Mouse (Mus musculus) hindbrain, postnatal 0 days (tissue): Measurements from ENCODE around the gene Meis1. TPM values are rescaled to one million over a fixed set of nuclear protein-coding genes. Genes with fewer than 3 reads are reported as not detected.

Experiments
- ATAC-seq: fragments of 200-750 bp; cut with Nextera tagmentation; 2 replicates; pipeline ENCODE4 v1.8.0; 2017; ENCODE audit warnings: mild to moderate bottlenecking, moderate TSS enrichment, moderate library complexity
- DNase-seq: peaks from one replicate; pipeline ENCODE4 v3.0.0-alpha.2; 2015; ENCODE audit warnings: low spot score
- H3K27ac ChIP-seq: fragments of 300-500 bp; sonication (generic); 2 replicates; pipeline ENCODE4 v1.5.1; 2014; ENCODE audit warnings: mild to moderate bottlenecking
- H3K27me3 ChIP-seq: fragments of 300-500 bp; sonication (generic); 2 replicates; pipeline ENCODE4 v1.6.1; 2014; ENCODE audit warnings: low read length, mixed read lengths; ENCODE audit not compliant: insufficient read depth
- H3K36me3 ChIP-seq: fragments of 300-500 bp; sonication (generic); 2 replicates; pipeline ENCODE4 v1.6.1; 2014; ENCODE audit warnings: low read length, mixed read lengths; ENCODE audit not compliant: insufficient read depth
- H3K4me1 ChIP-seq: fragments of 300-500 bp; sonication (generic); 2 replicates; pipeline ENCODE4 v1.6.1; 2014; ENCODE audit warnings: antibody characterized with exemption, low read length, mixed read lengths; ENCODE audit not compliant: insufficient read depth
- H3K4me2 ChIP-seq: fragments of 300-500 bp; sonication (generic); 2 replicates; pipeline ENCODE4 v1.6.1; 2014; ENCODE audit warnings: low read depth, mild to moderate bottlenecking, low read length, moderate library complexity, mixed read lengths
- H3K4me3 ChIP-seq: fragments of 300-500 bp; sonication (generic); 2 replicates; pipeline ENCODE4 v1.5.1; 2014; ENCODE audit warnings: low read length
- H3K9ac ChIP-seq: fragments of 300-500 bp; sonication (generic); replicated peaks from 2 replicates; pipeline ENCODE4 v1.6.1; 2014; ENCODE audit warnings: mild to moderate bottlenecking, low read length, moderate library complexity, mixed read lengths
- H3K9me3 ChIP-seq: fragments of 300-500 bp; sonication (generic); 2 replicates; pipeline ENCODE4 v1.6.1; 2016; ENCODE audit warnings: low read length, mixed read lengths
- CTCF ChIP-seq: IDR thresholded peaks from 2 replicates; pipeline ENCODE4 v1.5.1; 2016; ENCODE audit warnings: antibody characterized with exemption, control low read depth, low read depth
- WGBS: fragments of 180-500 bp; shearing (Covaris S2); extraction: QIAGEN DNeasy Blood & Tissue Kit; methylation state at CpG from one replicate; pipeline ENCODE4 v1.1.7; 2014; 5-methylcytosine and 5-hydroxymethylcytosine counted together
- polyA plus RNA-seq: library from polyadenylated mRNA; unstranded; fragments of >200 nt; fragmentation: Nextera tagmentation; extraction: Ambion mirVana; gene quantifications from 2 replicates; pipeline ENCODE4 v1.2.1, GENCODE M21; 2015
- total RNA-seq: library from RNA; depleted of rRNA; stranded (reverse); fragments of >200 nt; gene quantifications from 2 replicates; pipeline ENCODE4 v1.2.3, GENCODE M21; 2014

The Meis1 gene
- total and polyA plus RNA-seq, 2 experiments from 2014 or later: 99.4 to 112 TPM

GRCm38 (mm10) chr11:18954852-18955251 is 63.9 kb downstream of the Meis1 start:
- DNase-seq (no peak), ATAC-seq (no peak)
- 0 out of 2 replicates have a peak, but pooled peaks cover 3% of the 10 kb centered on the region for H3K4me1 ChIP-seq
- no peaks in the 10 kb centered on the region for H3K27me3 ChIP-seq
- no peak overlapping the region for H3K27ac ChIP-seq
- no peaks in the 10 kb centered on the region for H3K9me3 ChIP-seq
- TF ChIP-seq CTCF: no peak
- H3K36me3 ChIP-seq: no peaks in the 10 kb centered on the region; the same call in 1 of the 2 replicates
- H3K4me2 ChIP-seq: no peak overlapping the region
- no peak overlapping the region for H3K4me3 ChIP-seq
- H3K9ac ChIP-seq: no peak overlapping the region
- 76% methylated on average over 2 of the region's 2 CpGs for WGBS

DNA sequence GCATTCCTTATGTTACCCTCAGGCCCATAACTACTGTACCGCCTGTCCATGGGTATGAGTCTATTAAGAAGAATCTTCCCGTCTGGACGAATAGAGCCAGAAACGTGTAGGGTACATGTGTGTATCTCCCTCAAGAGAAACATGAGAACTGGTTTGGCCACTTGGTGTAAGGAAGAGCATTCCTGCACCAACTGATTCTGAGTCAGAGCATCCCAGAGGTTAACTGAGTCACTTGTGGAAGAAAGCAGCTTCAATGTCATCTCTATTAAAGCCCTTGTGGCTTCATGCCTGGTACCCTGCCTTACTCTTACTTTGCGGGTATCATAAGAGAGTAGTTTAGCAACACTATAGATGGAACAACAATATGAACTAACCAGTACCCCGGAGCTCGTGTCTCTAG is 64.9 kb downstream of the Meis1 start:
- DNase-seq (no peak), ATAC-seq (no peak)
- TF ChIP-seq CTCF: no peak
- no peak overlapping the region for H3K9ac ChIP-seq
- H3K4me1 ChIP-seq: 0 out of 2 replicates have a peak, but pooled peaks cover 3% of the 10 kb centered on the region
- no peak overlapping the region for H3K4me2 ChIP-seq
- WGBS: 87% methylated on average over 7 of the region's 7 CpGs
- no peak overlapping the region for H3K4me3 ChIP-seq
- no peaks in the 10 kb centered on the region for H3K27me3 ChIP-seq
- H3K9me3 ChIP-seq: no peaks in the 10 kb centered on the region
- H3K27ac ChIP-seq: no peak overlapping the region
- H3K36me3 ChIP-seq: no peaks in the 10 kb centered on the region

- Histone ChIP-seq H3K9me3 (no peaks in the 10 kb centered on the region), H3K4me2 (no peak overlapping the region), H3K27me3 (no peaks in the 10 kb centered on the region), H3K9ac (no peak overlapping the region), H3K4me3 (no peak overlapping the region), H3K36me3 (no peaks in the 10 kb centered on the region), H3K4me1 (no peaks in the 10 kb centered on the region), H3K27ac (no peak overlapping the region)
- ATAC-seq: no peak
- no peak for TF ChIP-seq CTCF
- no peak for DNase-seq
- 74% methylated on average over 13 of the region's 13 CpGs for WGBS
Measured at GRCm38 (mm10) chr11:18948600-18949295, 70.0 kb downstream of the Meis1 start.

GRCm38 (mm10) chr11:18947434-18947833 is 71.4 kb downstream of the Meis1 start:
- WGBS: 78% methylated on average over 3 of the region's 3 CpGs
- TF ChIP-seq CTCF: no peak

GRCm38 (mm10) chr11:18945778-18946177 is 73.0 kb downstream of the Meis1 start:
- Histone ChIP-seq H3K9ac (no peak overlapping the region), H3K36me3 (no peaks in the 10 kb centered on the region), H3K4me2 (no peak overlapping the region), H3K4me1 (0 out of 2 replicates have a peak, but pooled peaks cover 4% of the 10 kb centered on the region), H3K9me3 (no peaks in the 10 kb centered on the region), H3K4me3 (no peak overlapping the region), H3K27ac (peak overlapping the region; percentile 61; the same call in 1 of the 2 replicates), H3K27me3 (no peaks in the 10 kb centered on the region)
- ATAC-seq: no peak
- WGBS: 58% methylated on average over 3 of the region's 3 CpGs
- no peak for DNase-seq
- TF ChIP-seq CTCF: no peak

More at GRCm38 (mm10) chr11:18947434-18947833, 71.4 kb downstream of the Meis1 start:
- no peak for DNase-seq
- Histone ChIP-seq H3K9me3 (no peaks in the 10 kb centered on the region), H3K4me2 (no peak overlapping the region), H3K9ac (no peak overlapping the region), H3K27ac (no peak overlapping the region), H3K36me3 (no peaks in the 10 kb centered on the region), H3K27me3 (no peaks in the 10 kb centered on the region), H3K4me1 (no peaks in the 10 kb centered on the region), H3K4me3 (no peak overlapping the region)
- no peak for ATAC-seq

DNA sequence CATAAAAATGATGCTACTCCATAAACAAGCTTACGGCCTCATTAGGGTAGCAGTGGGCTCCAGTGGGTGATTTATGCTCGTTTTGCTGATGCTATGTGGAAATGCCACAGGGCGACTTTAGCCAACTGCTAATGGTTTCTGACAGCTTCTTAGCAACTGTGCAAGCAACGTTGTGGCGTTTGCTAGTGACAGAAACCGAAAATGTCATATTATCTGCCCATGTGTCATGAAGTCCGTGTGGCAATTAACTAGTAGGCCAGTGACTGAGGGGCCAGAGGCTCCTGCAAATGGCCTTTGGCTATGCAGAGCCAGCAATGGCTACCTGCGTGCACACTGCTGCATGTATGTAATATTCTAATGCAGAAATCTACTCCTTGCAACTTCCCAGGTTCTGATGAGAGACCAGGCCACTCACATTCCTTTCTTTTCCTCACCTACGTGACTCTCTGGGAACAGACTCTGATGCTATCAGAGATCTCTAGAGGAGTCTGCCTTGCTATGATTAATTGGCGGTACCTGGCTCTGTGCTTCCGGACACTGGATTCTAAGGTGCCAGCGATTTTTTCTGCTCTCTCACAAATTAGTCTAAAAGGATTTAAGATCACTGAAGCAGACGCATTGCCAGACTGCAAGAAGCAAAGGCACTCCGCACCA is 73.7 kb downstream of the Meis1 start:
- H3K27ac ChIP-seq: peak overlapping the region; percentile 61
- WGBS: 43% methylated on average over 14 of the region's 14 CpGs
- H3K4me2 ChIP-seq: no peak overlapping the region
- no peaks in the 10 kb centered on the region for H3K9me3 ChIP-seq
- no peak for TF ChIP-seq CTCF
- peaks cover 7% of the 10 kb centered on the region; the same call in 1 of the 2 replicates for H3K4me1 ChIP-seq
- no peaks in the 10 kb centered on the region for H3K36me3 ChIP-seq
- ATAC-seq (no peak), DNase-seq (peak; percentile 44)
- H3K27me3 ChIP-seq: no peaks in the 10 kb centered on the region
- no peak overlapping the region for H3K9ac ChIP-seq
- H3K4me3 ChIP-seq: no peak overlapping the region

DNA sequence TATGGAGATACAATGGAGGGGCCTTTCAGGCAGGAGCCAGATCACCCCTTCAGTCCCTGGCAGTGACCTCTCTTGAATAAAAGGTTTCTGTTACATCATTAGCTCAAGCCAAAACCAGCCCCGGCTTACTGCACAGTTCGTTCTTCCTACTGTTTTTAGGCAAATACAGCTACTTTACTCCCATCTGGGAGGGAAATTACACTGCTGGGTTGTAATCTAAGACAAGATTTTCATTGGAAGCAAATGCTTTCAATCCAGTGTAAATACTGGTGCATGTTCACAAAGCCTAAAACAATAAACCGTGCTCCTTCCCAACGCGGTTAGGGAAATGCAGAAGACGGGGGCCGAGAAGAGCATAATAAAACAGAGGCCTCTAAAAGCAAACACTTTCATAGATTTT is 74.6 kb downstream of the Meis1 start:
- H3K4me2 ChIP-seq: no peak overlapping the region
- no peak overlapping the region for H3K27ac ChIP-seq
- H3K4me1 ChIP-seq: peaks cover 7% of the 10 kb centered on the region; the same call in 1 of the 2 replicates
- H3K9ac ChIP-seq: no peak overlapping the region
- ATAC-seq (no peak), DNase-seq (no peak)
- no peak overlapping the region for H3K4me3 ChIP-seq
- no peak for TF ChIP-seq CTCF
- H3K36me3 ChIP-seq: no peaks in the 10 kb centered on the region
- no peaks in the 10 kb centered on the region for H3K27me3 ChIP-seq
- H3K9me3 ChIP-seq: no peaks in the 10 kb centered on the region
- 53% methylated on average over 7 of the region's 7 CpGs for WGBS
